Mouse (Mus musculus): ENCODE results near the gene Gm49354. TPM values are rescaled to one million over a fixed set of nuclear protein-coding genes. Genes with fewer than 3 reads are reported as not detected.

The Gm49354 gene
- total RNA-seq, 1 experiment from 2014 or later: not detected

GRCm38 (mm10) chr13:59710230-59710629, 71.8 kb downstream of the Gm49354 start, which contains the start of gene Spata31d1a:
Gene Spata31d1a (minus strand): TSS chr13:59710330.
- no peak for DNase-seq

Other genes starting within 250 kb of the Gm49354 start
- 38.4 and 38.7 TPM in 2 replicates for gene Agtpbp1, start 197.0 kb downstream of the Gm49354 start, total RNA-seq (2021)
- 63.1 and 68.0 TPM in 2 replicates for gene Naa35, start 197.0 kb downstream of the Gm49354 start, total RNA-seq (2021)
- gene Golm1, start 106.4 kb downstream of the Gm49354 start, total RNA-seq (2021): 5.7 and 7.2 TPM in 2 replicates
- gene 4921517D22Rik, start 88.1 kb downstream of the Gm49354 start, total RNA-seq (2021): not detected in 2 replicates
- gene Spata31d1a, start 71.9 kb downstream of the Gm49354 start, total RNA-seq (2021): not detected in 2 replicates
- gene Spata31d1b, start 70.0 kb downstream of the Gm49354 start, total RNA-seq (2021): not detected in 2 replicates
- not detected in 2 replicates for gene Spata31d1d, start 50.5 kb downstream of the Gm49354 start, total RNA-seq (2021)
- gene 1700014D04Rik, start 35.5 kb downstream of the Gm49354 start, total RNA-seq (2021): not detected in 2 replicates
- gene Isca1, start 12.4 kb downstream of the Gm49354 start, total RNA-seq (2021): 82.8 and 99.6 TPM in 2 replicates
- gene Tut7, start 40.9 kb upstream of the Gm49354 start, total RNA-seq (2021): 59.2 and 76.0 TPM in 2 replicates

Measured in adrenal gland, postnatal 25 days (tissue).